Mouse (Mus musculus): ENCODE measurements around the gene Cklf. TPM values are rescaled to one million over a fixed set of nuclear protein-coding genes. Genes with fewer than 3 reads are reported as not detected.
A peak's percentile ranks its signal among the peaks of the same experiment; 100 is the strongest.
"Not testable (repeated sequence)": the region's sequence is repeated elsewhere in the genome, so short reads cannot be mapped to it uniquely, and the experiment has no call there.

Cklf gene
- polyA plus RNA-seq, 1 experiment from 2014 or later: 36.3 TPM

DNA sequence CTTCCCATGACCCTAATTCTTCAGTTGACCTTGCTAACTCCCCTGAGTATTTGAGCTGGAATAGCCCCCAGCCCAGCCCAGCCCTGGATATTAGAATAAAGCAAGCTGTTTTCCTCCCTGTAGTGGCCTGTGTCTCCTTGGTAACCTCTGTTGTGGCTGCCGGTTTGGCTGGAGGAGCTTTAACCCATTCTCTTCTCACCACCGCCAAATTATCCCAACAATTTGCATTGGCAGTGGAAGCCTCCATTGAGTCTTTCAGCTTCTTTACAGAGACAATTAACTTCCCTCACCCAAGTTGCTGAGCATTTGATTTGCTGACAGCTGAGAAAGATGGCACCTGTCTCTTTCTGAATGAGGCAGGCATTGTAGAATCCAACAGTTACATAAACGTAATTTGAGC, 50.9 kb downstream of the Cklf start:
- H3K36me3 ChIP-seq (ENCODE audit: control insufficient read depth, insufficient read depth); H3K9me3 ChIP-seq (ENCODE audit: control insufficient read depth, low read length); H3K4me2 ChIP-seq (ENCODE audit: low read length); H3K27ac ChIP-seq (ENCODE audit: low read length); H3K9ac ChIP-seq (replicated peaks; ENCODE audit: low read depth, low read length); H3K27me3 ChIP-seq (replicated peaks; ENCODE audit: control insufficient read depth, insufficient read depth, low read length); H3K4me1 ChIP-seq (replicated peaks; ENCODE audit: control insufficient read depth, insufficient read depth, low read length); H3K4me3 ChIP-seq (replicated peaks; ENCODE audit: low read length): not testable (repeated sequence)
- ATAC-seq: peak; percentile 87
- under 1% methylated on average over 3 of the region's 3 CpGs for WGBS

DNA sequence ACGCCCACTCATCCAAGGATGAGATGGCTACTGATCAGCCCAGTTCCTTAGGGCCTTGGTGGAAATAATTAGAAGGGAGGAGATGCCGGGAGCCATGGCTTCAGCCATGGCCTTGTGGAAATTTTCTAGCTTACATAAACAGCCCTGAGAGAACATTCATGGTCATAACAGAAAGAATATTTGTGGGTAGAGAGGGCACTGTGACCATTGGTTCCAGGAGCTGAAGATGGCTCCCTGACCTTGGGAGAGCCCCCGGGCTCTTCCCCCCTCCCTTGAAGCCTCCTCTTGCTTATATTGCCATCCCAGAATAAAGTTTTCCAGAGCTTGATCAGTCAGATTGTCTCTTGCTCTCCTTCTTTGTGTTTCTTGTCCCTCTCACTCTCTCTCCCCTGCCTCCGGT, 51.9 kb downstream of the Cklf start:
- H3K27ac ChIP-seq (ENCODE audit: low read length); H3K9me3 ChIP-seq (ENCODE audit: control insufficient read depth, low read length); H3K4me2 ChIP-seq (ENCODE audit: low read length); H3K4me3 ChIP-seq (replicated peaks; ENCODE audit: low read length); H3K27me3 ChIP-seq (replicated peaks; ENCODE audit: control insufficient read depth, insufficient read depth, low read length); H3K9ac ChIP-seq (replicated peaks; ENCODE audit: low read depth, low read length); ATAC-seq; H3K4me1 ChIP-seq (replicated peaks; ENCODE audit: control insufficient read depth, insufficient read depth, low read length); H3K36me3 ChIP-seq (ENCODE audit: control insufficient read depth, insufficient read depth): not testable (repeated sequence)
- 92% methylated on average over 4 of the region's 4 CpGs for WGBS

DNA sequence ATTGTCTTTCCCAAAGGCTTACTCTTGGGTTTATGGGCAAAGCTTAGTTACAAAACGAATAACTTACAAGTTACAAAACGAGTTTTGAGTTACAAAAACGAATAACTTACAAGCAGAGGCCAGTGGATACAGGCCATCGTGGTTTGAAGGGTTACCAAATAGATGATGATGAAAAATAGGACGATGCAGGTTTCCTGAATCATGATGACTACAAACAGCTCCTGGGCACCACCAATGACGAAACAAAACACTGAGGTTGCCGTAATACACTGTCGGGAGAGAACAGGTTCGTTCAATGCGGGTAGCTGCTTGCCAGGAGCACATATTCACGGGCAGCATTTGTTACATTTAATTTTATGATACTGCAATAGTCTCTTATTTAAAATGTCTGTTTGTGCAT, 54.3 kb downstream of the Cklf start:
- H3K27me3 ChIP-seq (replicated peaks; ENCODE audit: control insufficient read depth, insufficient read depth, low read length): no peaks in the 10 kb centered on the region
- H3K4me1 ChIP-seq (replicated peaks; ENCODE audit: control insufficient read depth, insufficient read depth, low read length): no peaks in the 10 kb centered on the region; the same call in 1 of the 2 replicates
- no peaks in the 10 kb centered on the region for H3K9me3 ChIP-seq (ENCODE audit: control insufficient read depth, low read length)
- no peak overlapping the region for H3K9ac ChIP-seq (replicated peaks; ENCODE audit: low read depth, low read length)
- H3K36me3 ChIP-seq (ENCODE audit: control insufficient read depth, insufficient read depth): no peaks in the 10 kb centered on the region
- H3K4me3 ChIP-seq (replicated peaks; ENCODE audit: low read length): no peak overlapping the region
- WGBS: 91% methylated on average over 11 of the region's 11 CpGs
- H3K27ac ChIP-seq (ENCODE audit: low read length): no peak overlapping the region
- ATAC-seq: no peak
- H3K4me2 ChIP-seq (ENCODE audit: low read length): no peak overlapping the region

GRCm38 (mm10) chr8:104308341-104308740, 57.7 kb downstream of the Cklf start:
- not testable (repeated sequence) for H3K36me3 ChIP-seq (ENCODE audit: control insufficient read depth, insufficient read depth); H3K27me3 ChIP-seq (replicated peaks; ENCODE audit: control insufficient read depth, insufficient read depth, low read length); H3K4me2 ChIP-seq (ENCODE audit: low read length); H3K9me3 ChIP-seq (ENCODE audit: control insufficient read depth, low read length); H3K27ac ChIP-seq (ENCODE audit: low read length); ATAC-seq; H3K4me1 ChIP-seq (replicated peaks; ENCODE audit: control insufficient read depth, insufficient read depth, low read length); H3K9ac ChIP-seq (replicated peaks; ENCODE audit: low read depth, low read length); H3K4me3 ChIP-seq (replicated peaks; ENCODE audit: low read length)
- 72% methylated on average over 6 of the region's 6 CpGs for WGBS

- H3K9me3 ChIP-seq (ENCODE audit: control insufficient read depth, low read length); H3K27ac ChIP-seq (ENCODE audit: low read length); H3K4me2 ChIP-seq (ENCODE audit: low read length); H3K36me3 ChIP-seq (ENCODE audit: control insufficient read depth, insufficient read depth); H3K4me3 ChIP-seq (replicated peaks; ENCODE audit: low read length); H3K4me1 ChIP-seq (replicated peaks; ENCODE audit: control insufficient read depth, insufficient read depth, low read length); H3K9ac ChIP-seq (replicated peaks; ENCODE audit: low read depth, low read length); H3K27me3 ChIP-seq (replicated peaks; ENCODE audit: control insufficient read depth, insufficient read depth, low read length); ATAC-seq: not testable (repeated sequence)
- WGBS: 86% methylated on average over 34 of the region's 36 CpGs
Measured at GRCm38 (mm10) chr8:104309441-104310155, 58.9 kb downstream of the Cklf start, which contains the start of the genes Gm45711 and Cmtm1. TSS of gene Gm45711 (minus strand) at chr8:104310081. TSS of gene Cmtm1 (minus strand) at chr8:104310145.

GRCm38 (mm10) chr8:104312023-104312422, 61.4 kb downstream of the Cklf start:
- not testable (repeated sequence) for H3K4me2 ChIP-seq (ENCODE audit: low read length); H3K9ac ChIP-seq (replicated peaks; ENCODE audit: low read depth, low read length); H3K9me3 ChIP-seq (ENCODE audit: control insufficient read depth, low read length); H3K4me3 ChIP-seq (replicated peaks; ENCODE audit: low read length); ATAC-seq; H3K4me1 ChIP-seq (replicated peaks; ENCODE audit: control insufficient read depth, insufficient read depth, low read length); H3K27ac ChIP-seq (ENCODE audit: low read length); H3K36me3 ChIP-seq (ENCODE audit: control insufficient read depth, insufficient read depth); H3K27me3 ChIP-seq (replicated peaks; ENCODE audit: control insufficient read depth, insufficient read depth, low read length)
- WGBS: 86% methylated on average over 3 of the region's 3 CpGs

DNA sequence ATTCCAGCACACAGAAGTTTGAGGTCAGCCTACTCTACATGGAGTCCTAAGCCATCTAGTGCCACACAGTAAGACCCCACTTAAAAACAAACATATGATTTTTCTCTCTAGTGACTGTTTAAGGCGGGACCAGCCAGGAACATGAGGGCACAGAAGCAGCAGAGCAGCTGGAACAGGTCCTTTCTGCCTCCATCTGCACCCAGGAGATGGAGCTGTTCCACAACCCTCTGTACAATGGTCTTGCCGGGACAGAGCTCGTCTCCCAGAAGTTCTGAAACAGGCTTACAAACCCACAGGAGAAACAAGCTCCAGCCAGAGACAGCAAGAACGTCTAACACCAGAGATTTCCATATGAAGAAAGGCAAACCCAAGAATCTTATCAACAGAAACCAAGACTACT, 62.6 kb downstream of the Cklf start:
- H3K4me2 ChIP-seq (ENCODE audit: low read length): no peak overlapping the region
- no peaks in the 10 kb centered on the region for H3K4me1 ChIP-seq (replicated peaks; ENCODE audit: control insufficient read depth, insufficient read depth, low read length)
- 84% methylated on average over 4 of the region's 4 CpGs for WGBS
- H3K36me3 ChIP-seq (ENCODE audit: control insufficient read depth, insufficient read depth): no peaks in the 10 kb centered on the region
- no peaks in the 10 kb centered on the region for H3K27me3 ChIP-seq (replicated peaks; ENCODE audit: control insufficient read depth, insufficient read depth, low read length)
- H3K4me3 ChIP-seq (replicated peaks; ENCODE audit: low read length): no peak overlapping the region
- H3K9me3 ChIP-seq (ENCODE audit: control insufficient read depth, low read length): no peaks in the 10 kb centered on the region
- H3K27ac ChIP-seq (ENCODE audit: low read length): no peak overlapping the region
- no peak for ATAC-seq
- H3K9ac ChIP-seq (replicated peaks; ENCODE audit: low read depth, low read length): no peak overlapping the region

Other genes starting within 250 kb of the Cklf start
- 9.2 and 12.6 TPM in 2 replicates for gene Cdh5, start 149.2 kb upstream of the Cklf start, polyA plus RNA-seq (2015; fragmentation: Nextera tagmentation; extraction: Ambion mirVana)
- 2.4 and 3.1 TPM in 2 replicates for gene Bean1, start 80.4 kb upstream of the Cklf start, polyA plus RNA-seq (2015; fragmentation: Nextera tagmentation; extraction: Ambion mirVana)
- gene Tk2, start 2.3 kb upstream of the Cklf start, polyA plus RNA-seq (2015; fragmentation: Nextera tagmentation; extraction: Ambion mirVana): 51.7 and 54.3 TPM in 2 replicates
- not detected in 2 replicates for gene Cmtm2a, start 42.3 kb downstream of the Cklf start, polyA plus RNA-seq (2015; fragmentation: Nextera tagmentation; extraction: Ambion mirVana)
- gene Gm45711, start 59.2 kb downstream of the Cklf start, polyA plus RNA-seq (2015; fragmentation: Nextera tagmentation; extraction: Ambion mirVana): not detected in 2 replicates
- gene Cmtm1, start 59.3 kb downstream of the Cklf start, polyA plus RNA-seq (2015; fragmentation: Nextera tagmentation; extraction: Ambion mirVana): not detected in 2 replicates
- gene Gm11020, start 70.7 kb downstream of the Cklf start, polyA plus RNA-seq (2015; fragmentation: Nextera tagmentation; extraction: Ambion mirVana): not detected in 2 replicates
- gene Cmtm2b, start 71.4 kb downstream of the Cklf start, polyA plus RNA-seq (2015; fragmentation: Nextera tagmentation; extraction: Ambion mirVana): not detected in 2 replicates
- 34.0 and 39.6 TPM in 2 replicates for gene Cmtm3, start 88.5 kb downstream of the Cklf start, polyA plus RNA-seq (2015; fragmentation: Nextera tagmentation; extraction: Ambion mirVana)
- gene Cmtm4, start 144.9 kb downstream of the Cklf start, polyA plus RNA-seq (2015; fragmentation: Nextera tagmentation; extraction: Ambion mirVana): 2.8 and 3.2 TPM in 2 replicates
- 139 and 143 TPM in 2 replicates for gene Dync1li2, start 192.2 kb downstream of the Cklf start, polyA plus RNA-seq (2015; fragmentation: Nextera tagmentation; extraction: Ambion mirVana)

Measured in forebrain, embryonic 16.5 days (tissue).